Mouse (Mus musculus): ENCODE results near the gene Smim20. TPM values are rescaled to one million over a fixed set of nuclear protein-coding genes. Genes with fewer than 3 reads are reported as not detected.

The Smim20 gene
- polyA plus RNA-seq (2015; fragmentation: Nextera tagmentation; extraction: Ambion mirVana) = 98.8 and 117 TPM in 2 replicates

DNA sequence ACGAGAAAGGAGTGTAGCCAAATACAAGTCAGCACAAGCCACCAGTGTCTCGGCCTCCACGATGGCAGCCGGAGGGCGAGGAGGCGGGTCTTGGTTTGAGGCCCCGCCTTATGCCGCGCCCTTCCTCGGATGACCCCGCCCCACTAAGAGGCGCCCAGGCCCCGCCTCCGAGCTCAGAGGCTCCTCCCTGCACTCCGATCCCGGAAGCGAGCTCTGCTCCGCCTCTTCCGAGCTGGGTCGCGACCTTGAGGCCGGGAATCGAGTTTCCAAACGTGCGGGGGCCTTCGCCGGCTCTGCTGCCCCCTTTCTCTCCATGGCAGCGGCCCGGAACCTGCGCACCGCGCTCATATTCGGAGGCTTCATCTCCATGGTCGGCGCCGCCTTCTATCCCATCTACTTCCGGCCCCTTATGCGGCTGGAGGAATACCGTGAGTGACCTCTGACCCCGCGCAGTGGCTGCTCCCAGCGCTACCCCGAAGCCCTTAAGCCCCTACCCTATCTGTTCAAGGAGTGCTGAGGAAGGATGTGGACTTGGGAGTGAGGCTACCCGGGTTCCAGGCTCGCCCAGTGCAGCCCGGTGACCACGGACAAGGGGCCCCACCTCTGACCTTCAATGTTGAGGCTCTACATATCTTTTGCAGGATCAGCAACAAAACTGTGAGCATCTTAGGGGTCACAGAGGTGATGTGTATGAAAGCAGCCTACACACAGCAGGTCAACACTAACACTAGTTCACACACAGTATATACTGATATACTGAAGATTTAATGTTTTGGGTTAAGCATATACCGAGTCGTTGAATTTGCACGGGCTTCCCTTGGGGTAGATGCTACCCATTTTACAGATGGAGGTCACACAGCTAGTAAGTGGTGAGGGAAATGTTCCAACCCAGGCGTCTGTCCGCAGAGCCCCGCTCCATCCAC lies at the start of gene Smim20:
TSS of gene Smim20 (plus strand) at position 153 of the 923 bp plus-strand sequence.
- 11% methylated on average over 53 of the region's 53 CpGs for WGBS
- Histone ChIP-seq H3K9ac (peak within 1 kb of the TSS; percentile 62), H3K4me3 (replicated peaks) (peak within 1 kb of the TSS; percentile 64), H3K27me3 (replicated peaks) (no peaks in the 10 kb centered on the region), H3K27ac (peak within 1 kb of the TSS; percentile 79), H3K36me3 (no peaks in the 10 kb centered on the region), H3K4me2 (replicated peaks) (peak within 1 kb of the TSS; percentile 80), H3K9me3 (no peaks in the 10 kb centered on the region), H3K4me1 (replicated peaks) (peaks cover 11% of the 10 kb centered on the region; the same call in 1 of the 2 replicates)
- peak; percentile 97 for ATAC-seq

DNA sequence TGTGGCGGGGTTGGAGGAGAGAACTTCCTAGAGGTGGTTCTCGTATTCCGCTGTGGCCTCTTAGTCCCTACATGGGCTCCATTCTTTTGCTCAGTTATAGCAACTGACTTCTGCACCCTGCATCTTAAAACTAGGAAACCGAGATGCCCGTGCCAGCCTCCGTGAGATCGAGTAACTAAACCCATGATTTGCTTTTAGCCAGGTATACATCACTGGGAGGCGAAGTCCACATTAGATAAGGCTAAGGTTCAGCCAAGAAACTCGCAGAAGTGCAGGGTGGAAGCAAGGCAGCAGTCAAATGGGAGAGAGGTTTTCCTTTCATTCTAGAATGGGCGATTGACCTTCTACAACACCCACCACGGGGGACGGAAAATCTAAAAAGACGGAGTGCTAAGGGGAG lies 41.4 kb upstream of the Smim20 start:
- no peak overlapping the region for H3K27ac ChIP-seq
- 76% methylated on average over 13 of the region's 13 CpGs for WGBS
- H3K9ac ChIP-seq = no peak overlapping the region
- peak; percentile 62; the same call in 1 of the 2 replicates for ATAC-seq
- H3K9me3 ChIP-seq = no peaks in the 10 kb centered on the region
- no peak overlapping the region for H3K4me3 ChIP-seq (replicated peaks)
- no peaks in the 10 kb centered on the region for H3K4me1 ChIP-seq (replicated peaks)
- no peak overlapping the region for H3K4me2 ChIP-seq (replicated peaks)
- no peaks in the 10 kb centered on the region for H3K36me3 ChIP-seq
- H3K27me3 ChIP-seq (replicated peaks) = no peaks in the 10 kb centered on the region

DNA sequence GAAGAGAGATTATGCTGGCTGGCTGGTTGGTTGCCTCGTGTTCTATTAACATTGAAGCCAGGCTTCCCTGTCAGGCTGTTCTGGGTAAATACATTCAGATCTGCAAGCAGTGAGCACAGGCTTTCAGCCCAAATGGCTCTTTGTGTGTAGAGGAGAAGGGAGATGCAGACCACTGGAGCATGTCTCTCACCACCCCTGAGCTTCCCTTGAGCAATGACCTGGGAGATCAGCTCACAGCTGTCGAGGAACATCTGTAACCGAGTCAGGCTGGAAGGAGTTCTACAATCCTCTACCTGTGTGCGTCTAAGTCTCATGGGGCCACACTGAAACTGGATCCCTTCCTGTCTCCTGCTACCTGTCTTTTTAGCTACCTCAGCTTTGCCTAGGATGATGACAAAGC lies 36.3 kb upstream of the Smim20 start:
- Histone ChIP-seq H3K4me1 (replicated peaks) (0 out of 2 replicates have a peak, but pooled peaks cover 1% of the 10 kb centered on the region), H3K27ac (no peak overlapping the region), H3K9ac (no peak overlapping the region), H3K9me3 (no peaks in the 10 kb centered on the region), H3K36me3 (no peaks in the 10 kb centered on the region), H3K4me3 (replicated peaks) (no peak overlapping the region), H3K27me3 (replicated peaks) (no peaks in the 10 kb centered on the region), H3K4me2 (replicated peaks) (no peak overlapping the region)
- ATAC-seq = no peak
- 75% methylated on average over 4 of the region's 4 CpGs for WGBS

DNA sequence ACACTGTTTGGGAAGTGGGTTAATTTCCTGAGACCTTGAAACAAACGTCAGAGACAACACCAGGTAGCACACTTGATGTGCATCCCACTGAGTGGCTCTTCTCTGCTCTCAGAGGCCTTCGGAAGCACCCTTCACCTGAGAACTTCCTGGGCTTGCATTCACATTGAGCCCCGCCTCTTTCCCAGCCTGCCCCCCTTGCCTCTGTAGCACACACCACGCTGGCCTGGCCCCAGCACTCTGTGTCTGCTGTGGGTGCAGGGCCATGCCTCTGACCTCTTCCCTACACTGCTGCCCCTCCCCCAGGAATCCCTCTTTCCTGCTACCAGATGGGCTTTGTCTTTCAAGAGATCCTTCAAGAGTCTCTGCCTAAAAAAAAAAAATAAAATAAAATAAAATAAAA lies 31.3 kb upstream of the Smim20 start:
- Histone ChIP-seq H3K4me3 (replicated peaks) (no peak overlapping the region), H3K9me3 (no peaks in the 10 kb centered on the region), H3K36me3 (no peaks in the 10 kb centered on the region), H3K4me2 (replicated peaks) (no peak overlapping the region), H3K27me3 (replicated peaks) (no peaks in the 10 kb centered on the region), H3K4me1 (replicated peaks) (0 out of 2 replicates have a peak, but pooled peaks cover 2% of the 10 kb centered on the region), H3K27ac (no peak overlapping the region), H3K9ac (no peak overlapping the region)
- 9% methylated on average over 4 of the region's 4 CpGs for WGBS
- ATAC-seq = peak; percentile 81

DNA sequence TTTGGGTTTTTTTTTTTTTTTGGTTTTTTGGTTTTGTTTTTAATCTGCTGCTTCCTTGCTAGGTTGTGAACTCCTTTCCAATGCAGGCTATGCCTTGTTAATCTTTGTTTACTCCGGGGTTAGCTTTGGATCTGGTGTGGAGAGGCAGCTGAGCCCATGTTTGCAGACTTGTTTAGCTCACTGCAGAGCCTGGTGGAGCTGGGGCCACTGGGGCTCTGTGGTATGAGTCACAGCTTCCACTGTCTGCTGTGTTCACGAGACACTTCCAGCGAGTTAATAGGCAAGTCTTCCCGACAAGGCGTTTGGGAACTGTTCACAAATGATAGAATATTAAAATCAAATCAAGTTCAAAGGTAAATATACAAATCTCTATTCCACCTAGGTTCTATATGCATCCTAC lies 30.7 kb upstream of the Smim20 start:
- Histone ChIP-seq H3K4me3 (replicated peaks) (no peak overlapping the region), H3K36me3 (no peaks in the 10 kb centered on the region), H3K27me3 (replicated peaks) (no peaks in the 10 kb centered on the region), H3K9me3 (no peaks in the 10 kb centered on the region), H3K9ac (no peak overlapping the region), H3K4me1 (replicated peaks) (0 out of 2 replicates have a peak, but pooled peaks cover 2% of the 10 kb centered on the region), H3K27ac (no peak overlapping the region), H3K4me2 (replicated peaks) (no peak overlapping the region)
- peak; percentile 69 for ATAC-seq
- WGBS = 8% methylated on average over 5 of the region's 5 CpGs

DNA sequence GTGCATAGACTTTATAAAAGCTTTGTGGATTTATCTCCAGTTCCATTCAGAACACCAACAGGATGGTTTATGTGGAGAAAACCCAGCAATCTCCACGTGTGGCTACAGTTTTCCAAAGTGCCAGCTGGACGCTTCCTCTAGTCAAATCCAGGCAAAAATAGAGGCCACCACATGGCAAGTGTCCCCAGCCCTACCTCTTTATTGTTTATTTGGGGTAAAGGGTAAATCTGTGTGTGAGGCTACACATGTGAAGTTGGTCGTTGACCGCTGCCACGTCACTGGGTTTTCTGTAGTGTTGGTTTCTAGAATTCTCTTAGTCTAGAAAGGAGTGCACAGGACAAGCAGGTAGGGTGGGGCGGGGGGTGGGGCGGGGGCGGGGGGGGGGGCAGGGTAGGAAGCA lies 30.1 kb upstream of the Smim20 start:
- H3K4me1 ChIP-seq (replicated peaks) = 0 out of 2 replicates have a peak, but pooled peaks cover 2% of the 10 kb centered on the region
- no peak for ATAC-seq
- no peaks in the 10 kb centered on the region for H3K9me3 ChIP-seq
- H3K9ac ChIP-seq = no peak overlapping the region
- no peak overlapping the region for H3K27ac ChIP-seq
- no peaks in the 10 kb centered on the region for H3K27me3 ChIP-seq (replicated peaks)
- no peaks in the 10 kb centered on the region for H3K36me3 ChIP-seq
- H3K4me2 ChIP-seq (replicated peaks) = no peak overlapping the region
- 74% methylated on average over 7 of the region's 8 CpGs for WGBS
- H3K4me3 ChIP-seq (replicated peaks) = no peak overlapping the region

DNA sequence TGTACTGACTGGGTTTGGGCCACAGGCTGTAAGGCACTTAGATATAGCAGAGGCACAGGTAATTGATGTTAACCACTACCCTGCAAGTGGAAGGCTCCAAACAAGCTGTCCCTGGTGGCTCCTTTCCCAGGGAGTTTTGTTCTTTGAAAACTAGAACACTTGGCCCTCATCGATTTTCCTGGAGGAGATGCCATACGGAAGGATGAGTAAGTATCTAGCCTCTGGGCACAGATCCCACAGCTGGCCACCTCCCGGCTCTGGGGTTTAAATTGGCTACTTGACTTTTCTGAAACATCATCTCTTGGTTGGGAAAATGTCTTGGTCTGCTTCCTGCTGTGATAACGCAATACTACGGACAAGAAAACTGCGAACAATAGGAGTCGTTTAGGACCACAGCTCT lies 28.1 kb upstream of the Smim20 start:
- H3K27ac ChIP-seq = no peak overlapping the region
- no peaks in the 10 kb centered on the region for H3K9me3 ChIP-seq
- H3K36me3 ChIP-seq = no peaks in the 10 kb centered on the region
- no peak overlapping the region for H3K9ac ChIP-seq
- 80% methylated on average over 7 of the region's 7 CpGs for WGBS
- no peak overlapping the region for H3K4me3 ChIP-seq (replicated peaks)
- no peak overlapping the region for H3K4me2 ChIP-seq (replicated peaks)
- no peak for ATAC-seq
- no peaks in the 10 kb centered on the region for H3K27me3 ChIP-seq (replicated peaks)
- 0 out of 2 replicates have a peak, but pooled peaks cover 2% of the 10 kb centered on the region for H3K4me1 ChIP-seq (replicated peaks)

DNA sequence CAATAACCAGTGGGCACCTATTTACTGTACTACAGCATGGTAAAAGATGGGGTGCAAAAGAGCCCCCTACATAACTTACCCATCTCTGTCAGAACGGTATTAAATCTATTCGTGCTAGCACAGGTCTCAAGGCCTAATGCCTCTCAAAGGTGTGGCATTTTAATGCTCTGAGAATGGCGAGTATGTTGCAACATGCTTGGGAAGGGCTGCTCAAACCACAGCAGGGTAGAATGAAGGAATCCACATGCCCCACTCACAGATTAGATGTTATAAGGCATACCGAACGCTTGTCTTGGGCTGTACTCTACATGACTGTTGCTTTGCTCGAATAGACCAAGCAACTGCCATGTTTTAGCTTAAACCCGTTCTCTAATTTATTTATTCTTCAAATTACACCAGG lies 27.7 kb upstream of the Smim20 start:
- no peak for ATAC-seq
- WGBS = 84% methylated on average over 7 of the region's 7 CpGs
- H3K4me3 ChIP-seq (replicated peaks) = no peak overlapping the region

DNA sequence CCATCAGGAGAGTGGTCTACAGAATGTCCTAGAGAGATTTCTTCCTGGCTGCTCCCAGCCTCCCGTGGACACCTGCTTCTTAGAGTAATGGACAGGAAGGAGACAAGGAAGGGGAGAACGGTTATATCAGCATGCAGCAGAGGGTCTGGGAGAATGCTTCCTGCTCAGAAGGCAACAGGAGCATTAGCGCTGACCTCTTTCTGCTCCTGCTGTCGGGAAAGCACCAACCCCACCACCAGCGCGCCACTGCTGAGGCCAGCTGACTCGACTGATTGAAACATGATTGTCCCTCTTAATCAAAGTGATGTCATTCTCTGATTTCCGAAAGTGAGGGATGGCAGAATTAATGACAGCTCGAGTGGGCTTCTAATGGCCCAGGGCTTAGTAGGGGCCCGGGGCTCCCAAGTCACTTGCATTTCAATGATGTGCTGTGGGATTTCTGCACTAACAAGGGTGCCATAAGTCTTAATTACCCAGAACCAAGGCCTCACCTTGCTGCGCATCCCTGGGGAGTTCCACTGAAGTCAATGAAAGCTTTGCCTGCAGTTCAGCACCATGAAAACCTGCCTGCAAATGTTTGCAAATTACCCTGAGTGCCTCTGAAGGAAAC lies 26.9 kb upstream of the Smim20 start:
- H3K4me1 ChIP-seq (replicated peaks) = 0 out of 2 replicates have a peak, but pooled peaks cover 2% of the 10 kb centered on the region
- H3K27ac ChIP-seq = no peak overlapping the region
- H3K27me3 ChIP-seq (replicated peaks) = no peaks in the 10 kb centered on the region
- ATAC-seq = no peak
- H3K9ac ChIP-seq = no peak overlapping the region
- H3K4me2 ChIP-seq (replicated peaks) = no peak overlapping the region
- H3K36me3 ChIP-seq = no peaks in the 10 kb centered on the region
- no peak overlapping the region for H3K4me3 ChIP-seq (replicated peaks)
- H3K9me3 ChIP-seq = no peaks in the 10 kb centered on the region
- 54% methylated on average over 11 of the region's 11 CpGs for WGBS

More for the DNA sequence above, 27.7 kb upstream of the Smim20 start:
- H3K9ac ChIP-seq = no peak overlapping the region
- no peaks in the 10 kb centered on the region for H3K27me3 ChIP-seq (replicated peaks)
- H3K4me2 ChIP-seq (replicated peaks) = no peak overlapping the region
- H3K36me3 ChIP-seq = no peaks in the 10 kb centered on the region
- no peak overlapping the region for H3K27ac ChIP-seq
- H3K4me1 ChIP-seq (replicated peaks) = 0 out of 2 replicates have a peak, but pooled peaks cover 2% of the 10 kb centered on the region
- no peaks in the 10 kb centered on the region for H3K9me3 ChIP-seq

DNA sequence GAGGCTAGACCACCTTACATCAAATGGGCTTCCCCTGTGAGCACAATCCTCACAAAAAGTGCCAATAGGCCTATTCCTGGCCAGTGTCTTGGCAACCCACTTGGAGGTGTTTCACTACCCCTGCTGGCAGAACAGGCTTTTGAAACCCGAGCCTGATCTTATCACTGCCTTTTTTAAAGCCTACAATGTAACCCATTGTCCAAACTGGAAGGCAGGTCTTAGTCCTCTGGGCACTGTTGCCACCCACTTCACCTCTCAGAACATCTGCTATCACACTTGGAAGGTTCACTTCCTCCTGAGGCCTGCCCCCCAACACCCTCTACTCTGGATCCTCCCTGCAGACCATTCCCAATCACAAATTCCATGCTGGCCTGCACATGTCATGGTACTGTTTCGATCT lies 25.8 kb upstream of the Smim20 start:
- H3K27me3 ChIP-seq (replicated peaks) = no peaks in the 10 kb centered on the region
- H3K9me3 ChIP-seq = no peaks in the 10 kb centered on the region
- no peak overlapping the region for H3K27ac ChIP-seq
- 57% methylated on average over 2 of the region's 2 CpGs for WGBS
- no peak for ATAC-seq
- no peaks in the 10 kb centered on the region for H3K4me1 ChIP-seq (replicated peaks)
- H3K9ac ChIP-seq = no peak overlapping the region
- H3K4me3 ChIP-seq (replicated peaks) = no peak overlapping the region
- H3K36me3 ChIP-seq = no peaks in the 10 kb centered on the region
- no peak overlapping the region for H3K4me2 ChIP-seq (replicated peaks)

DNA sequence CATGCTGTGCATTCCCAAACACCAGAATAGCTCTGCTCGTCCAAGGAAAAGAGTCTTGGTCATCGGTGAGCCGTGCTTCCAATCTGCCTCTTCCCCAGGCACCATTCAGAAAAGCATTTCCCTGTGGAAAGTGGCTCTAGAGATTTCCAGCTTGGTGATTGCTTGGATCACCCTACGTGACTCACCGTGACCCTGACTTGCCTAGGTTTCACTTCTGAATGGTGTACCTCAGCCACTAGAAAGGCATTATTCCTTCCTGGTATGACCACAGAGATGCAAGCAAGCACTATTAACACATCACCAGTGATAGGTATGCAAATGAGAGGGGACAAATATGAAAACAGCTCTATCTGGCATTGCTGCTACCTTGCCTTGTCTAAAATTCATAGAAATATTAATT lies 24.9 kb upstream of the Smim20 start:
- ATAC-seq = peak; percentile 48; the same call in 1 of the 2 replicates
- H3K4me3 ChIP-seq (replicated peaks) = no peak overlapping the region
- H3K9ac ChIP-seq = no peak overlapping the region
- H3K36me3 ChIP-seq = no peaks in the 10 kb centered on the region
- no peaks in the 10 kb centered on the region for H3K4me1 ChIP-seq (replicated peaks)
- no peaks in the 10 kb centered on the region for H3K9me3 ChIP-seq
- H3K27me3 ChIP-seq (replicated peaks) = no peaks in the 10 kb centered on the region
- H3K4me2 ChIP-seq (replicated peaks) = no peak overlapping the region
- WGBS = 78% methylated on average over 5 of the region's 5 CpGs
- H3K27ac ChIP-seq = no peak overlapping the region

DNA sequence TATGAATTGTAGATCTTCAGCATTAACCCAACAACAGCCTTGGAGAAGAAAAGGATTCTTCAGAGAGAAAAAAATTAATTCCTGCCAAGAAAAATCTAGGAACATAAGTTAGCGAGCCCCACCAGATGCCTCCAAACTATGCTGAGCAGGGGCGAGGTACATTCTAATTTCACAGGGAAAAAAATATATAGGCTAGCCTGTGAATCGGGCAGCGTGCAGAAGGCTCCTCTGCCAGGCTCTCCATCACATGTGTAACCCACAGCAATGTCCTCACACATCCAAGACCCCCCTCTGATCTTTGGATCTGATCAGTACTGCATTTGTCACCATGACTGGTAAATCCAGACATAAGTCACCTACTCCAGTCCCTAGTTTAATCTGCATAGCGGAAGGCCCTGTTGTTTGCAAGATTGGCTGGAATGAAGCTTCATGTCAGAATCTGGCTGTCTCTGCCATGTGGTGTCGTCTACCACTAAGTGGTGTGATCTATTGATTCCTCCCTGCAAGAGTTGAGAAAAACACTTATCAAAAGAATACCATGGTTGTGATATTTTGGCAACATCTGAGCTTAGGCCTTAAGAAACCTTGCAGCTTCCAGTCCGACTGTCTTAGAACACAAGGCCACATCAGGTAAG lies 23.9 kb upstream of the Smim20 start:
- H3K27me3 ChIP-seq (replicated peaks) = no peaks in the 10 kb centered on the region
- no peak overlapping the region for H3K9ac ChIP-seq
- H3K4me2 ChIP-seq (replicated peaks) = no peak overlapping the region
- H3K9me3 ChIP-seq = no peaks in the 10 kb centered on the region
- no peak overlapping the region for H3K4me3 ChIP-seq (replicated peaks)
- 84% methylated on average over 7 of the region's 7 CpGs for WGBS
- ATAC-seq = no peak
- no peak overlapping the region for H3K27ac ChIP-seq
- H3K4me1 ChIP-seq (replicated peaks) = no peaks in the 10 kb centered on the region
- no peaks in the 10 kb centered on the region for H3K36me3 ChIP-seq

Data from intestine, embryonic 15.5 days (tissue).